Mouse (Mus musculus): ENCODE measurements around the gene Agpat4.
A peak's percentile ranks its signal among the peaks of the same experiment; 100 is the strongest.

The Agpat4 gene

DNA sequence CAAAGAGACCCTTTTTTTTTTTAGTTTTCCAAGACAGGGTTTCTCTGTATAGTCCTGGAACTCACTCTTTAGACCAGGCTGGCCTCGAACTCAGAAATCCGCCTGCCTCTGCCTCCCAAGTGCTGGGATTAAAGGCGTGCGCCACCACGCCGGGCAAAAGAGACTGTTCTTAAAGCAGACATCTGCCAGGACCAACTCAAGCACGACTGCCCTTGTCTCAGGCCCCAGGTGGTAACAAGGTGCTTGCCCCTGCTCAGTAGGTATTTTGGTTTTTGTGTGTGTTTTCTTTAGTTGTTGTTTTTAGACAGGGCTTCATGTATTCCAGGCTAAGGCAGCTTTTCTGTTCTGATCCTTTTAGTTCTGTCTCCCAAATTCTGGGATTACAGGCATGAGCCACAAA, 43.4 kb downstream of the Agpat4 start:
- DNase-seq = no peak

DNA sequence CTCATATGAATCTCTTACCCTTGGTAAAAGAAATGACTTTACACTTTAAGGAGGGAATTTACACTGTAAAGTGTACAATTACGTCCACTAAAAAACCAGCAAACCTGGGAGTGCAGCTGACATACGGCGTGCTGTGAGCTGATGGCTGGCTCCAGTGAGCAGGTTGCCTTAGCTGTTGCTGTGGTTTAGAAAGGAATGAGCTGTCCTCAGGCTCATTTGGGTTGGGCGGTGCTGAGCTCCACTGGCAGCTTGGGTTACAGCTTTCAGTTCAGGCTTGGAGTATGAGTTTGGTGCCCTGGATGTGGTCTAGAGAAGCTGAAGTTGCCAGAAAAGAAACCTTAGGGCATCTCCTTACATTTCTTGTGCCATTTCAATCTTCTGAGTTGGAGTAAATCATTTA, 44.3 kb downstream of the Agpat4 start:
- peak; percentile 38 for DNase-seq

DNA sequence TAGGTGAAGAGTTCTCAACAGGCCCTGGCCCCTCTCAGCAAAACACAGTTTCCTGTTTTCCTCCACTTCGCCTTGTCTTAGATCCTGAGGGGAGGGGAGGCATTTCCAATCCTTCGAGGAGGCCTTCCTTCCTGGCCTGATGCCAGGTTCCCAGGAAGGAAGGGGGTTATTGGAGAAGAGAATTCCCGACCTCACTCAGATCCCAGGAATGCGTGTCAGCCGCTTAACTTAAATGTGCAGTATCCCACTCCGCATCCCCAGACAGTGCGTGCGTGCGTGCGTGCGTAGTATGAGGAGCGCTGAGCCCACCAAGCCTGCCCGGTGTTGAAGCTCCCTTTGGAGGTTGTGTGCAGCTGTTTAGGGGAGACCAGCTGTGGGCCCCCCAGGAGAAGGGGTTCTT, 44.9 kb downstream of the Agpat4 start:
- peak; percentile 37 for DNase-seq

DNA sequence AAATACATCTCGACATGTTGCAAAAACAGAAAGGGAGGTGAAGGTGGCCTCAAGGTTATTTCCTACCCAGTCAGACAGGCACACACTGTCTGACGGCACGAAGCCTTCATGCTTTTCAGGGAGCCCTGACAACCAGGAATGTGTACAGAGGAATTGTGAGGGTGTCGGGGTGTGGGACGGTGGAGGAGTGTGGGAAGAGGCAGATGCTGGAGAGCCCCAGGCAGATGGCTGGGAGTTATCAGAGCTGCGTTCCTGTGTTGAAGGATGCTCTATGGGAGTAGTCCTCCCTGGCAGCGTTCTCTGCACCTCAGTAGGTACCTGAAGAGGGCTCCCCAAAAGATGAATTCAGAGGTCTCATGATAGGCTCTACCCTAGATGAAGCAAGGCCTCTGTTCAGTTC, 45.4 kb downstream of the Agpat4 start:
- DNase-seq = peak; percentile 17

DNA sequence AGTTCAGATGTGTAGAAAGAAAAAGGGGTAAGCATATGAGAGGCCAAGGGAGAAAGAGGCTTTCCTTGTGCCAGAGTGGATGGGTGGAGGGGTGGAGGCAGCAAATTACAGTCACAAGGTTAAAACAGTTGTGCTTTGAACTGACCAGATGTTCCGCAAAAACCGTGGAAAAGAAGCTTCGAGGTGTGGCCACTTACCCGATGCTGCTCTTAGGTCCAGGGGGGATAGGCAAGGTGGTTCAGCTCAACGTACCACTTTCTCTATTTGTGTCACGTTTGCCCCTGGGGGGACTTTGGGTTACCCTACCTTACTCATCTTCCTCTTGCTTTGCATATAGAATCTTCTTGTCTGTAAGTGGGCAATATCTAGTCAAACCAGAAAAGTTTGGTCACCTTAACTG, 46.0 kb downstream of the Agpat4 start:
- DNase-seq = no peak

DNA sequence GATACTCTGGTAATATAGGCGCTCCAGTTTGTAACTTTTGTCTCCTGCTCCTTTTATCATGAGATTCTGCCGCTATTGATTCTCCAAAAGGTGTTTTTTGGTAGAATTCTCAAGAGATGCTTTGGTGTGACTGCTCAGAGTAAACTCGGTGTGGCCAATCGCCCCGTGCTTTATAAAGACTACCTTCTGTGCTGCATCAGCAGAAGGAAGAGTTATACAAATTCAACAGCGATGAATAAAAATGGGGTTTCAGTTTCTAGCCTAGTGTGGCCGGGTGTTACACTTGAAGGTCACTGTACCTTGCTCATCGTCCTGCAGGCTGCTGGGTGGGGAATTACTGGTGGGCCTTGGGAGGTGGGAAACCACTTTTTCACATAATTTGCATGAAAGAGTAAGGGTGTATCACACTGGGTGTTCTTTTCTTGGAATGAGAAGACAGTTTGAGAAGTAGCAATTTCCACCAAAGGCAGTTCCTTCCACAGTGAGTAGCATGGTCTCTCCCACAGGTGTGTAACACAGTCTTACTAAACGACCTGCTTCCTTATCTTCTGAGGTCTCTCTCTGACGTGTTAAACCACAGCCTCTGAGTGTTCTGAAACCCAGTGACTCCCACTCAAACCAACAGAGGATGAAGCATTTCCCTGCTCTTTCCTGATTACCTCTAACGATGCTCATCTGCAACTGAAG, 46.6 kb downstream of the Agpat4 start:
- no peak for DNase-seq

DNA sequence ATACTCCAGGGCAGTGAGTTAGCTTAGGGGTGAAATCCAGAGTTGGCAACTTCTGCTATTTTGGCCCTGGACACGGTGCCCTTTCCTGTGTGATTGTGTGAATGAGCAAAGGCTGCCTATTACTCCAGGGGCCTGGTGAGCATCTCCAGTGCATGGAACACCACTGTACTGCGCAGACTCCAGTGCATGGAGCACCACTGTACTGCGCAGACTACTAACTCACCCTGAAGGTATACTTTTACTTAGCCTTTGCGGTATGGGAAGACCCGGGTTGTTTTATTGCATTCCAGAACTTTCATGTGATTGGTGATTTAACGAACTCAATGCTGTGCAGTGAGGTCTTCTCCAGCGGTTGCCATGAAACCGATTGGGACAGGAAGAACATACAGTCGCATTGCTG, 47.2 kb downstream of the Agpat4 start:
- DNase-seq = no peak

DNA sequence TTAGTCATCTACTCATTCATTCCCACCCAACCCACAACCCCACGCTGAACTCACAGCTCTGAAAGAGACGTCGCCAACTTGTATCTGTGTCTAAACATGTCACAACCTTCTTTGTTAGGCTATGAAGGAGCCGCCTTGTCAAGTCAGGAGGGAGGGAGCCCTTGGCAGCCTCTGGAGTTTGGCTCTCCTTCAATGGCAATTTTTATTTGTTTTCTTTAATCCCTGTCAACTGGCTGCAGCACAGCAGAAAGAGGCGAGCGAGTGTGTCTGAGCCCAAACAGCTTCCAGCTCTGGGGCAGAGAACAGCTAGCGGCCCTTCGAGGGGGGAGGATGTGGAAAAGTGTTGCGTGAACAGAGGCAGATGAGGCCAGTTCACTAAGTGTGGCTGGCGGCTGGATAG, 50.0 kb downstream of the Agpat4 start:
- peak; percentile 24 for DNase-seq

DNA sequence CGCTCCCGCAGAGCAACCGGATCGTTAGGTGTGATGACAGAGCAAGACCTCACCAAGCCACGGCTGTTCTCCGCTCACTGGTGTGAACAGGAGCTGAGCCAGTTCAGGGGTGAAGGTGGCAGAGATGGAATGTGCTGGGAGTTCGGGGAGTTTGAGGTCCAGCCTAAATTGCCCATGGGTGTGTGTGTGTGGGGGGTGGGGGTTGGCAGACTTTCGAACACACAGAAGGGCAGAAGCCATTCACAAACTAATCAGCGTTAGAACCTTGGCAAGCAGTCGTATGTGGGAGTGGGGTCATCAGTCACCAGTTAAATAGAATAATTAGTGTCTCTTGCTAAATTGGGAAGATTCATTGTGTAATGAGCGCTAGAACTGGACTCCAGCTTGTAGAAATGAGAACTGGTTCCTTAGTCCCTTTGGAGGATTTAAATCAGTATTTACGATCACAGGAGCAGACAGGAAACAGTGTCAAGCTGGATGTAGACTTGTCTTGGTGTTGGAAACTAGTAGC, 50.9 kb downstream of the Agpat4 start:
- DNase-seq = no peak

DNA sequence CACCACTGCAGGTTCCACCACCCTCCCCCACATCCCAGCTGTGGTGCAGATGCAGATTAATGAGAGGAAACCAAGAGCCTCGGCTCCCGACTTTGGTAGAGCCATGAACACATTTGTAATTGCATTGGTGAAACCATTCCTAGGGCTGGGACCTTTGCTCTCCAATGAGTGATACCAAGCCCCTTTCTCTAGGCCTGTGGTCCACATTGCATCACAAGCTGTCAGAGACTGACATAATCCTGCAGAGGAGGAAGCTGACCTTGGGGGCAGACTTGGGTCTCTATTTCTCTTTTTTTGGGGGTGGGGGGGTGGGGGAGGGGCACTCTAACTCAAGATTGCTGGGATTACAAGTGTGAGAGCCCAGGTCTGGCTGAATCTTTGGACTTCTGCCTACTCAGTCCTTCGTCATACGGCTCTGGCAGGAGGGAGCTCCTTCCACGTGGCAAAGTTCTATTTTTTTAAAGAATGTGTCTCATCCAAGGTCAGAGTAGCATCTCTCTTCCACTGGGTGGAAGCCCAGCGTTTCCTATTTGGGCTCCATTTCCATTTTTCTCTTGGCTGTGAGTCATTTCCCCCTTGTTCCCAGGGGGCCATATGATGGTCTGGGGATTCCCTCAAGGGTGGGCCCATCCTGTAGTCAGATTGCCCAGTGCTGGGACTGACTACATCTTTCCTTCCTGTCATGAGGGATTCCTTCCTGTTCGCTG, 52.4 kb downstream of the Agpat4 start:
- no peak for DNase-seq

DNA sequence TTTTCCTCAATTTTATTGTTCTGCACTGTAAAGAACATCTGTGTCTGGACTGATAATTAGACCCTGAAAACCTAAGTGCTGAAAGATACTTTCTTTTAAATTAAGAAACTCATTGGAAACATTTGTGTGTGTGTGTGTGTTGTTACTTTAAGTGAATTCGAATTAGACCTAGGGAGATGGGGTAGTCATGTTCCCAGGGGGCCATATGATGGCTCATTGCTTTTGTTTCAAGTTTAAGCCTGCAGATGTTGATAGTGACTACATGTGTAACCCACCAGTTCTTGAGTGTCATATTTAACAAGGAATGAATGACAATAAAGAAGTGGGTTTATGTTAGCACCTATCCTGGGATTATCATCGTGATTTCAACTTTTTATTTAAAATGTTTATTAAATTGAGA, 53.2 kb downstream of the Agpat4 start:
- no peak for DNase-seq

DNA sequence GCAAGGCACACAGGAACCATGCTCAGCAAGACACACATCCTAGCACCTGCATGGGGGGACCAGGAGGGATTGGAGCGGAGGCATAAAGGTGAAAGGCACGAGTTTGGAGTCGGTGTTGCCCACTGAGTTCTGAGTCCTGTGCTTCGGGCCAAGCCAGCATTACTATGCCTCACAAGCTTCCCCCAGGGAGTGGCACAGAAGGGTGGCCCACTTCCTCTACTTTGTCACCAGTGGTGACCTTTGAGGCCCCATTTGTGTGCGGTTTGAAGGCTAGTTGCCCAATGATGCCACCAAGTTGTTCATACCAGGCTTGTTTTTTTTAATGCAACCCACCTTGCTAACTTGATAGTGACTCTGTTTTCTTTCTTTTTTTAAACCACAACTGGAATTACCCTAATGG, 55.7 kb downstream of the Agpat4 start:
- no peak for DNase-seq

DNA sequence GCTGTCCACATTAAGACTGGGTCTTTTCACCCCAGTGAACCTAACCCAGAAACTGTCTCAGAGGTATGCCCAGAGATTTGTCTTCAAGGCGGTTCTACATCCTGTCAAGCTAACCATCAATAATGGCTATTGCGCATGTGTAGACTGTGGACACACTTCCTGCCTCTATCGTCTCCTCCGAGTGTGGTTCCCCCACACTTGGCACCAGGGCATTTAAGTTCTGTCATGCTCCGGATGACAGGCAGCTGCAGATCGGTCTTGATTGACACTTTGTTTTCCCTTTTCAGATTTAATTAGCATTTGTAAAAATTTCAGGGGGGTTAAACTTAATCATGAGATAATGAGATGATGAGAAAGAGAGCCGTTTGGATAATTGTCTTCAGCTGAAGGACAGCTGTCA, 56.4 kb downstream of the Agpat4 start:
- DNase-seq = no peak

DNA sequence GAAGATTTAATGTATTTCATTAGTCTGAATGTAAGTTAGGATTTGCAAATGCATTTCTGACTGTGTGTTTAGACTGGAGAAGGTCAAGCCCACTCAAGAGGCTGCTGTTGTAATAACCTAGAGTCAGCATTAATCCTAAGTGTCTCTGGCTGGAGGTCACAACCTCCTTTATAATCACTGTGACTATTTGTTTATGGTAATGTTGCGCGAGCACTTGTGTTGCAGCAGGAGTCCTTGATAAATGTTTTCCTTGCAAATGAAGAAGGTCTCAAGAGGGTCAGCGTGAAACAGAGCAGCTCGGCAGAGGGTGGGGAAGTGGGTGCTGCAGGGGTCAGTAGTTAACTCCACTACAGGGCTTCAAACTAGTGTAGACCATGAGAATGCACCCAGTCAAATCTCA, 57.1 kb downstream of the Agpat4 start:
- DNase-seq = no peak

DNA sequence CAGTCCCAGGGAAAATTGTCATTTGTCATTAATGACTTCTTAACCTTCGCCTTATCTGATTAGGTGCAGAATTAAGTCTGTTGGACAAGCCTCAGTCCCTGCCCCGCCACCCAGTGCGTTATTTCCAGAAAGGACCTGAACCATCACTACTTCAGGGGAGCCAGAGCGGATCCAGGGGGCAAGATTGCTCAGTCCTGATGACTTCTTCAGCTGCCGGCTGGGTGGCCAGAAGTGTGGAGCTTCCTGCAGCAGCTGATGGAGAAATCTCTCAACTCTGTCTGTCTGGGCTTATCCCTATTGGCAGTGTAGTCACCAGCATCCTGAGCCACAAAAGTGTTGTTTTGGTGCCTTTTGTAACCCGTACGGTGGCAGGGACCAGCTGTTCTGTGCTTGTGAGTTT, 60.8 kb downstream of the Agpat4 start:
- DNase-seq = no peak

DNA sequence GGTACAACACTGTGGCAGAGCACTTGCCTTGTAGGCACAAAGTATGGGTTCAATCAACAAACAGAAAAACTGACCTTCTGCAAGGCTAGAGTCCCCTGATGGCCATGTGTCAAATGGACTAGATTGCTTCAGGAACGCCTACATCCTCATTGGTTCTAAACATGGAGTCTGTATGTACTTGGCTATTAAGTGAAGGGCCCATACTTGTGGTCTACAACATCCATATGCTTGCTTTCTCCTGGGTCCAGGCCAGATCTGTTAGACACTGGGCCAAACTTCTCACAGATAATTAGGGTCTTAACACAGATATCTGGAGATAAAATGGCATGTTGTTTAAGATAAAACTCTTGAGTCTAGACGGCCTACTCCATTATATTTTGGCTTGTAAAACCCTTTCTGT, 61.3 kb downstream of the Agpat4 start:
- DNase-seq = no peak

DNA sequence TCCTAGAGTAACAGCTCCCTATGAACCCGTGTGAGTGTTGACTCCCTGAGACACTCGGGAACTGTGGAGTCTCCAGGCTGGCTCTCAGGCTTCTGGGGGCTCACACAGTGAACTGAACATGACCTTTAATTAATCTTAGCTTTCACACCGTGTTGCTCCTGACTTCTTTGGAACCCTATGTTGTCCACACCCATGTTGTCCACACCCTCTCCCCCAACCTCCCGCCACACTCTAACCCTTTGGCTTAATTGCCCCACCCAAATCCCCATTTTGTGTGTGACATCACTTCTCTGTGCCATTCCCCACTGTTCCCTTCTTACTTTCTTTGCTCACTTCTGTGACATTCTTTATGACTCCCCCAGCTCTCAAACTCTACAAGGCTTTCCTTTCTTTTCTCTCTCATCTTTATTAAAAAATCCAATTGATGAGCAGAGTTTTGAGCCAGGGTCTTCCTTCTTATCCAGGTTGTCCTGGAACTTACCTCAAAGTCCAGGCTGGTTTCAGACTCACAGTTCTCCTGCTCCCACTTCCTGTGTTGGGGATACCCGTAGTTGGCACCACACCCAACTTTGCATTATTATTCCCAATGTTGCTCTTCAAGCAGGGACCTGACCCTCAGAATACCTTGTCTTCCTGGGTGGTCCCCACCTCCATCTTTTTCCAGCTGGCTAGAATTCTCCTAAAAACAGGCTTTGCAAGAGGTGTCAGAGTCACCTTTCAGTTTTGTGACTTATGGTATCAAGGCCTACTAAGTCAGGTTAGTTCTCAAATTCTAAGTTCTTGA, 64.4 kb downstream of the Agpat4 start:
- no peak for DNase-seq

DNA sequence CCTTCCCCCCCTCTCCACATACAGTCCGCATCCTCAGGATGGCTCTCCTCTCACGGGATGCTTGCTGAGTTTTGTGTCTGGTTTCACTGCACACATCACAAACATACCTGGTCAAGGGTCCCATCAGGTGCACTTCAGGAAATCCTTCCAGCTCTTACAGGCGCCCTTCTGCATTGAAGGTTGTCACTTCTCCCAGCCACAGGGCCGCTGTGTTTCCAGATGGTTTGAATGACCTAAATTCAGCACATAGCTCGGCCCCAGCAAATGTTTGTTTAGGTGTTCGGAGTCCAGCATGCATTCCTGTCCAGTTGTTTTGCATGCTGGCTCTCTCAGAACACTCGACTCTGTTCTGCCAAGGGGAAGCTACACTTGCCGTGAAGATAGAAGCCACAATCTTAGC, 65.8 kb downstream of the Agpat4 start:
- DNase-seq = no peak

DNA sequence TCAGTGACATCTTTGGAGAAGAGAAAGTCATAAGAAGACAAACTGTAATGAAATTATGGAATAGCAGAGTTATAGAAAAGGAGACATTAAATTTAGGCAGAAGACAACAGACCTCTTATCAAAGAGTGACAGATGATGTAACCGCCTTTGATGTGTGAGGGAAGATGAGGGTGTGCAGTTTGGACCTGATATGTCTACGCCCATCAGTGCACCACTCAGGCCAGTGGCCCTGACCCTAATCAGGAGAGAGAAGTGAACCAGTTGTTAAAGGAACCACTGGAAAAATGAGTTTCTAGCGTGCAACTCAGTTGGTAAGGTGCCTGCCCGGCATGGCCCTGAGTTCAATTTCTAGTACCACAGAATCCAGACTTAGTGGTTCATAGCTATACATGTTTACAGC, 67.4 kb downstream of the Agpat4 start:
- no peak for DNase-seq

DNA sequence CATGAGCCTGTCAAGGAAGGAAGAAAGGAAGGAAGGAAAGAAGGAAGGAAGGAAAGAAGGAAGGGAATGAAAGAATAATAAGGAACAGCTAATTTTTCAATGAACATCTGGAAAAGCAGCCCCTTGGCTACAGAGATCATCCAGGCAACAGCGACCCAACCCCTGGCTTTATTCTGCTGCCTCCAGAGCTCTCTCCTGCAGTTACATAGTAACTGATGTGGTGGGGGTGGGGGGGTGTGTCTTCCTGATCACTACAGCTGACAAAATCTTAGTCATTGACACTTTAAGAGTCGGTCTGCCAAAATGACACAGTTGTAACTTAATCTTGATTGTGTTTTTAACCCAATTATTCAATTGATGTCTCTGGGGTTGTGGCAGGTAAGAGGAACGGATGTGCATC, 67.8 kb downstream of the Agpat4 start:
- DNase-seq = no peak

DNA sequence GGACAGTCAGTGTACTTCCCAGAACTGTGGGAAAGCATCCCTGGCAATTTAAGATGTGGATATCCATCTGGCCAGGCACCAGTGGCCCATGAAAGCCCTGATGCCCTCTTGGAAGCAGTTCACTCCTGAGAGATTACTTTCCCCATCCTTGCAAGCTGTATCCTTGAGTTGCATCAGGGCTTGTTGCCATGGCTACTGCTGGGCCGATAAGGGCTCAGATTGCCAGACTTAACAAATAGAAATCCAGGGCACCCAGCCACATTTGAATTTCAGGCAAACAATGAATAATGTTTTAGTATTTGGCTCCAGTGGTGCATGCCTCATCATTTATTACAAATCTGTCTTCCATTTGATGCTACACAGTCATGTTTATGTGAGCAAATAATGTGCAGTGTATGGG, 69.3 kb downstream of the Agpat4 start:
- no peak for DNase-seq

DNA sequence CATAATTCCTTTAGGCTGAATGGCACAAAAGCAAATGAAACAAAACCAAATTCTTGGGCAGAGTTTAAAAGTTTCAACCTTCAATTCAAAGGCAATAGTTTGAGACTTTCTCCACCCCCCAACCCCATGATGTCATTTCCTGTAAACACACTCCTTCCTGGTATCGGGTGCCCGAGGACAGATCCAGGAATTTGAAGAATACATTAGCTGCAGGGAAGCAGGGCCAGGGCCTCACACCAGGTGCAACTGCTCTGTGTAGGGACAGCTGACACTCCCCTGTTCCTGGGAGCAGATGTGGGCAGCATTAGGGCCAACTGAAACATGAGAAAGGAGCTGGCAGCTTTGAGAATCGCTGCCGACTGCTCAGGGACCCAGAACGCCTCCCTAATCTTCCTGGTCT, 76.6 kb downstream of the Agpat4 start:
- peak; percentile 50 for DNase-seq

DNA sequence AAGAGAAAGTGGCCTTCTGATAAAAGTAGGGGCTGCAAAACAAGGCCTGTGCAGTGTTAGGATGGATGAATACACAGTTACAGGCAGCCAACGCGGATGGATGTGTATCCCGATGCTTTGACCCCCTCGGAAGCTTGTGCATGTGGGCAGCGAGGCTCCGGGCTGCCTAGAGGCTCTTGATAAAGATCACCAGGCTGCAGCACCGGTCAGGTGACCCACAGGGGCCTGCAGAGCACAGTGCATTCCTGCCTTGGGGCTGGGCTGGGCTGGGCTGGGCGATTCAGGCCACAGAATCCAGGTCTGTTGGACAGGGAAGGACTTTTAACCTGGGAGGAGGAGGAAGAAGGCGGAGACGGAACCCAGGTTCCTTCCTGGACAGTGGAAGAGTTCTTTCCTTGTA, 77.1 kb downstream of the Agpat4 start:
- no peak for DNase-seq

DNA sequence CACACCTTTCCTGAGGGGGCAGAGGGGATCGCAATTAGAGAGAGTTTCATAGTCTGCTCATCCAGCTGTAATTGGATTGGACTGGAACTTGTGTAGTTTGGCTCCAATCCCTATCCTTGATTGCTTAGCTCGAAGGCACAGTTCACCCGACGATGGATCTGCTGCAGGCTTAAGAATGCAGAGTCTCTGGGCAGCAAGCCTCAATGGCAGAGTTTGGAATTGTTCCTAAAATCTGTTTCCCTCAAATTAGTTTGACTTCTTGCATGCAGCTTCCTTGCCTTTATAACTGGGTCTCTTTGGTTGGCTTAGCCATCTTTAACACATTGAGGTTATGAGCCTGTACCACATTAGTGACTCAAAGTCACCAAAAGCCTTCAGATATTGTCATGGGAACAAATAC, 81.4 kb downstream of the Agpat4 start:
- DNase-seq = no peak

All from thymus, postnatal 4 days (tissue).